Mouse (Mus musculus): Measurements from ENCODE around the gene Olfr890. TPM values are rescaled to one million over a fixed set of nuclear protein-coding genes. Genes with fewer than 3 reads are reported as not detected.

Olfr890 gene
- not detected for total RNA-seq (2023)

DNA sequence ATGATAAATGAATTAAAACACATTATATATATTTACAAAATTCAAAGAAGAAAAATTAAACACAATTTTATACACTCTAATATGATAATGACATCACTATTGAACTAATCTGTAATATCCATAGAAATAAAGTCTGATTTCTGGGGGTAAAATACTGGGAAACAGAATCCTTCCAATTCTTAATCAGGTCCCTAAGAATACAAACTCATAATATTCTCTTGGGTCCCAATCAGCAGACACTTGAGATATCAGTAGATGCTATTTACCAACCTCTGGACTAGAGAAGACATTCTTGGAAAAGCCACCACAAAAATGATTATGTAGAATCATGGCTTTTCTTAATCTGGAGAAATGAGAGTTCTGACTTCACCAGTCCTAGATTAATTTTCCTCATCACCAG is at the start of gene Olfr890:
Olfr890 (plus strand) TSS at position 301 of the 400 bp plus-strand sequence.

DNA sequence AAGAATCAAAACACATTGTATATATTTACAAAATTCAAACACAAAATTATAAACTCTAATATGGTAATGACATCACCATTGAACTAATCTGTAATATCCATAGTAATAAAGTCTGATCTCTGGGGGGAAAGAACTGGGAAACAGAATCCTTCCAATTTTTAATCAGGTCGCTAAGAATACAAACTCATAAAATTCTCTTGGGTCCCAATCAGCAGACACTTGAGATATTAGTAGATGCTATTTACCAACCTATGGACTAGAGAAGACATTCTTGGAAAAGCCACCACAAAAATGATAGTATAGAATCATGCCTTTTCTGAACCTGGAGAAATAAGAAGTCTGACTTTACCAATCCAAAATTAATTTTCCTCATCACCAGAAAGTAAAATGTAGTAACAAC is 34.5 kb upstream of the Olfr890 start, which contains the start of gene Olfr888:
Olfr888 (plus strand) TSS at position 301 of the 400 bp plus-strand sequence.

DNA sequence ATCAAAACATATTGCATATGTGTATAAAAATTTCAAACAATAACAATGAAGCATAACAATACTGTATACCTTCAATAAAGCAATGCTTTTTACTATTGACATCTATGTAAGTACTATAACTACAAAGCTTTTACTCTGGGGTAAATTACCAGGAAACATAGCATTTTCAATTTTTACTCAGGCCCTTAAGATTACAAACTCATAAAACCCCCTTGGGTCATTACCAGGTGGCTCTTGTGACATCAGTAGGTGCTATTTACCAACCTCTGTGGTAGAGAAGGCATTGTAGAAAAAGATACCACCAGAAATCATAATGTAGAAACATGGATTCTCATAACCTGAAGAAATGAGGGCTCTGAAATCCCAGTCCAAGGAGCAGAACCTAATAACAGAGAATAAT is 27.4 kb upstream of the Olfr890 start, which contains the start of gene Olfr889:
Olfr889 (plus strand) TSS at position 301 of the 400 bp plus-strand sequence.

DNA sequence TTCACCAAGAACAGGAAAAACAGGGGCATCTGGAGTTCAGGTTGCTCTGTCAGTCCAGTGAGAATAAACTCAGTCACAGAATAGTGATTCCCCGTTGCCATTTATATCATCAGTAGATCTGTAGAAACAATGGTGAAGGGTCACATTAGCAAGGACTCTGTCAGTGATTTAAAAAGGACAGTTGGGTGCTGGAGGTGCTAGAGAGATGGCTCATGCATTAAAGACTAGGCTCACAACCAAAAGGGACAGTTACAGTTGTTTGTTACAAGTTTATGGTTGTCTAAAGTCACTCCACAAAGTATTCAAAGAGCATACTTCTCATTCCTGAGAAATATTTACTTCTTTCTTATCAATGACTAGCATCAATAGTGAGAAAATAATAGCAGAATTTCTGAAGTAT is 38.4 kb downstream of the Olfr890 start, which contains the start of gene Olfr891:
Olfr891 (minus strand) TSS at position 101 of the 400 bp plus-strand sequence.

Other genes starting within 250 kb of the Olfr890 start
- gene Olfr145, start 245.8 kb upstream of the Olfr890 start, total RNA-seq (2023) = not detected
- not detected for gene Olfr878, start 224.7 kb upstream of the Olfr890 start, total RNA-seq (2023)
- not detected for gene Olfr881, start 150.7 kb upstream of the Olfr890 start, total RNA-seq (2023)
- not detected for gene Olfr883, start 116.7 kb upstream of the Olfr890 start, total RNA-seq (2023)
- gene Olfr884, start 96.0 kb upstream of the Olfr890 start, total RNA-seq (2023) = not detected
- not detected for gene Olfr885, start 81.2 kb upstream of the Olfr890 start, total RNA-seq (2023)
- gene Olfr887, start 58.4 kb upstream of the Olfr890 start, total RNA-seq (2023) = not detected
- not detected for gene Olfr888, start 34.4 kb upstream of the Olfr890 start, total RNA-seq (2023)
- gene Olfr889, start 27.3 kb upstream of the Olfr890 start, total RNA-seq (2023) = not detected
- gene Olfr891, start 38.3 kb downstream of the Olfr890 start, total RNA-seq (2023) = not detected
- not detected for gene Olfr893, start 65.8 kb downstream of the Olfr890 start, total RNA-seq (2023)
- gene Olfr894, start 75.5 kb downstream of the Olfr890 start, total RNA-seq (2023) = not detected
- gene Olfr143, start 110.3 kb downstream of the Olfr890 start, total RNA-seq (2023) = not detected
- not detected for gene Olfr895, start 125.3 kb downstream of the Olfr890 start, total RNA-seq (2023)
- gene Olfr896-ps1, start 148.6 kb downstream of the Olfr890 start, total RNA-seq (2023) = not detected
- not detected for gene Olfr25, start 186.5 kb downstream of the Olfr890 start, total RNA-seq (2023)
- gene Olfr898, start 205.9 kb downstream of the Olfr890 start, total RNA-seq (2023) = not detected
- not detected for gene Olfr250, start 224.4 kb downstream of the Olfr890 start, total RNA-seq (2023)
- not detected for gene Olfr251, start 234.6 kb downstream of the Olfr890 start, total RNA-seq (2023)

Data from neutrophil, adult 59 days (primary cell).